Mouse (Mus musculus) layer of hippocampus, postnatal 10 days (tissue): ENCODE measurements around the gene Ptpn13. TPM values are rescaled to one million over a fixed set of nuclear protein-coding genes. Genes with fewer than 3 reads are reported as not detected.

Source experiments
- DNase-seq, 2 experiments: peaks; one replicate each; pipeline ENCODE4 v3.0.0; 2021; ENCODE audit warnings: low spot score in 2 of 2
- long read RNA-seq: library from polyadenylated mRNA; stranded (forward); transcript quantifications from one replicate; pipeline ENCODE4 v2.0.0, GENCODE M21; 2023
- total RNA-seq, 2 experiments: library from RNA; stranded (reverse); gene quantifications; 2 replicates each; pipeline ENCODE4 v1.2.3; 2021

Gene Ptpn13
- 10 to 100 TPM in 1 of 2 experiments, 1 to 10 TPM in 1; 9.5 to 11.2 TPM for total RNA-seq
- long read RNA-seq, partial matches to known transcripts: 3 of 8 reads
- long read RNA-seq, other reads (novel, unspliced or antisense): 5 of 8 reads

GRCm38 (mm10) chr5:103424678-103425319 is at the start of gene Ptpn13:
Gene Ptpn13 (plus strand): TSS chr5:103425192.
- peak; percentile 84 to 91 for DNase-seq

DNA sequence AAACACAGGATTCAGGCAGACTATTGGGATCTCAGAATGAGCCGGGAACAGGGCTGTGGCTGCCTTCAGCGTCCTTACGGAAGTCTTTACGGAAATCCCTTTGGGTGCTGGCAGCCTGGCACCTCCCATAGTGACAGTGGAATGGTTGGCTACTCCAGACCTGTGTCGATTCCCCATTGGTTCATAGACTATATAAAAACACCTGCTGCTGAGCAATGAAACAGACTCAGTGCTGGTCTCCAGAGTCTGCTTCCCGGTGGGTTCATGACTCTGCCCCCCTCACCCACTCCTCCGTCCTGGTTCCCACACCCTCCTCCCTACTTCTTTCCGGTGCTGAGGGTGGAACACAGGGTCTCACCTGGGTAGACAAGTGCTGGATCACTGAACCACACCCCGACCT is 49.8 kb upstream of the Ptpn13 start:
- DNase-seq: no peak

- DNase-seq: no peak
These were observed 48.4 kb upstream of the Ptpn13 start for GRCm38 (mm10) chr5:103376354-103377295.

DNA sequence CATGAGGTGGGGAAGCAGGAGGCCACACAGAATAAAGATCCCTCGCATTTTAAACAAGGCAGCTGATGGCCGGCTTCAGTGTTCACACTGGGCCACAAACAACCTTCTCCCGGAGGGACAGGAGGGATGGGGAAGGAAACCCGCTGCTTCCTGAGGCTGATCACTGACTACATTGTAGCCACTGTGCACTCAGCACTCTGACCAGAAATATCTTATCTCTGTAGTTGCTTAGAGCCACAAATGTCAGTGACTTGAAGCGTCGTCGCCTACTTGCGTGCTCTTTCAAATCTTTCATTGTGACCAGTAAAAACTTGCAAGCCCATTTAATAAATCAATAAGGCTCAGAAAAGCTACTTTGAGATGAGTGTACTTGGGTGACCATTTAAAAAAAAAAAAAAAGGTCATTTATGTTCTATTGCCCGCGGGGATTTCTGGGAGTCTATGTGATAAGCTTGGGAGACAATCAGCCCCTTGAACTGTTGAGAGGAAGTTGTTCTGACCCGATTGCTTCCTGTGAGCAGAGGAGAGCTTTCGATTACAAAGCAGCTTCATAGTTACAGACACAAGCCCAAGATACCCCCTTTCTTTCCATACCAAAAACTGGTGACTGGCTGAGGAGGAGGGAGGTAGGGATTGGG is 47.4 kb upstream of the Ptpn13 start:
- DNase-seq: no peak

GRCm38 (mm10) chr5:103380785-103381527 is 44.0 kb upstream of the Ptpn13 start:
- DNase-seq: no peak

DNA sequence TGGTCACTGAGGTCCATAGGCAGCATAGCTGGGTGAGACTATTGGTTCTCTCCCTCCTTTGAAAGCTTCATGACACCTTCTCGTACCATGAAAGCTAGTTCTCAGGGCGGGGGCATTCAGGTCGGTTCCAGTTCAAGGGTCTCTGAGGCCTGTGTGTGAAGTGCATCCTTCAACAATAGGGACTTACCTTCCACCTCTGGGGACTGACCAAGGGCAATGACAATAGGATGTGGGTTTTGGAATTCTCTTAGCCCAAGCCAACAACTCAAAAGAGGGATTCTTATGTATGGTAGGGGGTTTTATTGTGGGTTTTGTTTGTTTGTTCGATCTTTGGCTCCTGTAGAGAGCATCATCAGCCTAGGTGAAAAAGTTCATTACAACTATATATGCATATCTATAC is 42.0 kb upstream of the Ptpn13 start:
- no peak for DNase-seq

DNA sequence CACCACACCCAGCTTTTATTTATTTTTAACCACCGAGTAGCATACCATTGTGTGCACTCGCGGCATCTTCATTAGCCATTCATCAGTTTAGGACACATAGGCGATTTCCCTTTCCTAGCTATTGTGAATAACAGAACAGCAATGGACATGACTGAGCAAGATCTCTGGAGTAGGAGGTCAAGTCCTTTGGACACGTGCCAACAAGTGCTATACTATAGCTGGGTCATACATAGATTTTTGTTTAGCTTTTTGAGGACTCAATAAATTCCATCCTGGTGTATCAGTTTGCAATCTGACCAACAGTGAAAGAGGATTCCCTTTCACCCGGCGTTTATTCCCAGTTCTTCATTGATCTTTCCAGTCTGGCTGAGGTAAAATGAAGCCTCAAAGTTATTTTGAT is 41.0 kb upstream of the Ptpn13 start:
- DNase-seq: no peak

DNA sequence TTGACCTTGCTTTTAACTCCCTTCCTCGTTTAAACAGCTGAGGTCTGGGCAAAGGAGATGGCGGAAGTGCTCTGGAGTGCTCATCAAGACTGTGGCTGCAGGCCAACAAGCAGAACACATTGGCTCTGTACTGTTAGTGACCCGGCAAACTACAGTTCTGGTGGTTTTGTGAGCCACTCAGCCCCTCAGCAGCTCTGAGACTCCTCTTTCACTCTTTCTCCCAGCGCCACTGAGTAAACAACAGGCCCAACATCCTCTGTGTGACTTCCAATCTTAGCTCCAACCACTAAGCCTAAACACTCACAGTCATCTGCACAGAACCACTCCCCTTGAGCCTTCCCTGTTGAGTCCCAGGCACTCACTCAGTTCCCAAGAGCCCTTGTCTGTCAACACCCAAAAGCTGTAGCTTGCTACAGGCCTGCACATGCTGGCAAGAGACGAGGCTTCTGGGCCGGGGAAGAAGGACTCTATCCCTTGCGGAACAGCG is 37.4 kb upstream of the Ptpn13 start:
- peak; percentile 29 to 37 for DNase-seq

GRCm38 (mm10) chr5:103389415-103389814 is 35.6 kb upstream of the Ptpn13 start:
- no peak for DNase-seq

DNA sequence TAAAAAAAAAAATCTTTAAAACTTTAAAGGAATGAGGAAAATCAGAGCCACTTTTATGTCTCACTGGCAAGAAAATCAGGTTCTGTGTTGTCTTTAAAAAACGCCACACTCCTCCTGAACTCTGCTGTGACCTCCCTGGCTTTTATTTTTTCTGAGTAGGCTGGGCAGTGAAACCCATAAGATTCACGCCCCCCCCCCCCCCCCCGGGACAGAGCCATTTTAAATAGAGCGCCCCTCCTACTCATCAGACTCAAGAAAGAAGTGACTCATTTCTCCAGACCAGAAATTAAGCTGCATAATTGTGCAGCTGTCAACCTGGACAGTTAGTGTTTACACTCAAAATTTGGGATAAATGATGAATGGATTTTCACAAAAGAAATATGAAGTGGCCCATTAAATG is 31.8 kb upstream of the Ptpn13 start:
- no peak for DNase-seq

DNA sequence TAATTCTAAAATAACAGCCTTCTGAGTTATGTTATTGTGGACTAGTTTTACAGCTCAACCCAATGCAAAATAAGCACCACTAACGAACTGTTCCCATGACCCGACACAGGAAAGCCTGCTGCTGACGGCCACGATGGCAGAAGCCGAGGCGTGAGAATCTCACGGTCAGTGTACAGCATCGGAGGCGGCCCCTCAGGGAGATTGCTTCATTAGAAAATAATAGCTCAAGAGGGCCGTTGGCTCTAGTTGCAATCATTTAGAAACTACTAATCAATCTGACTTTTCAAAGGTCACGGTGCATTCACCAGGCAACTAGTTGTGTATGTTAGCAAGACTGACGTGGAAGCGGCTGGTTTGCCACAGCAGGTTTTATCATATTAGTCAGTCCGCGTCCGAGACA is 31.2 kb upstream of the Ptpn13 start:
- no peak for DNase-seq

DNA sequence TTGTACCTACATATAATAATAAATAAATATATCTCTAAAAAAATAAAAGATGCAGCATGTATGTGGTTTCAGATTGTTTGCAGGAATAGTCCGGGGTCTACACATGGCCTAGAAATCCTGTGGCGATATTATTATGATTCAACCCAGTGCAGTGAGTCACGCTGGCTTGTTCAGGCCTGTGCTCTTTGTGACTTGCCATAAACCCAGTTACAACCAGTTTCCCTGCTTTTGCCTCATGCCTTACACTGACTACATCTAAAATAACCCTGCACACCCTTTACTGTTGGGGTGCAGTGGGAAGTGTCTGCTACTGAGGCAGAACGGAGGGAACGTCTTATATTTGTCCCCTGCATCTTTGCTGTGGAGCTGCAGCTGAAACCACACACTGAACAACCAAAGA is 29.3 kb upstream of the Ptpn13 start:
- no peak for DNase-seq

- DNase-seq: no peak
These were observed 27.6 kb upstream of the Ptpn13 start for GRCm38 (mm10) chr5:103397429-103397828.

GRCm38 (mm10) chr5:103404213-103404968 is 20.6 kb upstream of the Ptpn13 start:
- no peak for DNase-seq

GRCm38 (mm10) chr5:103405921-103406320 is 19.1 kb upstream of the Ptpn13 start:
- DNase-seq: no peak

DNA sequence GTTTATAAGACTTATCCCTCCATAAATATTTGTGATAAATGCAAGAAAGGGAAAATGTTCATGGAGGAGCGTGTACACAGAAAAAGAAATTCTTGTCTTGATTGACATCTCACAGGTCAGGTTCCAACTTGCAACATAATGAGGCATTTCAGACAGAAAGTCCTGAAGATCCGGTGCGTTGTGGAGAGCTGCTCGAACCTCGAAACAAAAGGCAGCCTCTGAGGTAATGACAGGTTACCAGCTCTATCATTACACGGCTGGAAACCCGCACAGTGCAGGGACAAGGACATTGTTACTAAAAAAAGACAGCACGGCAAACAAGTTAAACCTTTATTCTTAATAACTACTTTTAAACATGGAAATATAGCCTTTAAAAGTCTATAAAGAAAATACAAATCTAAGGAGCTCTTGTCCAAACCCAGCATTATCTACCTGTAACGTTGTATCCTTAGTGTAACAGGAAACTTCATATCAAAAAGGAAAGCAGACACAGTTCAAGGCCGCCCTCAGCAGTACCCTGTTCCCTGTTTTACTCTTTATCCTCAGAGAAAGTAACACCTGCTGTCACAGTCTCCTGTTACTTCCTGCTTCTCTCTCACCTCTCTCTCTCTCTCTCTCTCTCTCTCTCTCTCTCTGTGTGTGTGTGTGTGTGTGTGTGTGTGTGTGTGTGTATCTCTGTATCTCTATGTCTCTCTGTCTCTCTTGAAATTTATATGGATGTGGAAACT is 12.8 kb upstream of the Ptpn13 start:
- no peak for DNase-seq

- DNase-seq: no peak
These were observed 10.4 kb upstream of the Ptpn13 start for GRCm38 (mm10) chr5:103414542-103414941.

DNA sequence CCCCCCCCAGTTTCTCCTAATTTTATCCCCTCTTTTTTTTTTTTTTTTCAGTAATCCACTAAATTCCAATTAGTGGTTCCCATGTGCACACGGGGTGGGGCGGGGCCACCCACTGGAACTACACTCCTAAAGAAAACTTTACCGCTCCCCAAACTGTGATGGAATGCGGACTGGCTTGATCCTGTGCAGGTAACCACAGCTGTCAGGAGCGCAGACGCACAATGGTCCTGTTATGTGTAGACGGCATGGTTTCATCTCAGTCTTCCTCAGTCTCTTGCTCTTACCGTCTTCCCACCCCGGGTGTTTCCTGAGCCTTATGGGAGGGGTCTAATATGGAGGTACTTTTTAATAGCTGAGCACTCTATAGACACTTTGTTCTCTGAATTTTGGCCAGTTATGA is 7.0 kb upstream of the Ptpn13 start:
- DNase-seq: no peak

GRCm38 (mm10) chr5:103418886-103419285 is 6.1 kb upstream of the Ptpn13 start:
- DNase-seq: no peak

DNA sequence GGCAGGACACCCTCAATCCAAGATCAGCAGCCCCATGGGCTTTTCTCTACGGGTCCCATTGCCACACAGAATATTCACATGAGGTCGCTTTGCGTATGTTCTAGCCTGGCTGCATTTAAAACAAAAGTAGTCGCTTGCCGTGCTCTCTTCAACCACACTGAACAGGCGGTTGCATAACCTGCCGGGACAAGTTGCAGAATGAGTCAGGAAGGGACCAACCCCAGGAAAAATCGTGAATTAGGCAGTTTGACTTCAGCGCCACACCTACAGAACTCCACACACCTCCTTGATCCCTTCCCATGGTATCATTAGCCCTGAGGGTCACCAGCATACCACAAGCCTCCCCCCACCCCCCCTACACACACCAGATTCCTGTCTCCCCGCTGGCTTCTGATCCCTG is 4.4 kb upstream of the Ptpn13 start:
- no peak for DNase-seq
